Mouse (Mus musculus): ENCODE measurements around the gene Cdkn3.

GRCm38 (mm10) chr14:46778756-46779155 is 18.4 kb downstream of the Cdkn3 start:
- TF ChIP-seq CTCF (IDR thresholded peaks at IDR 0.05; ENCODE audit: borderline replicate concordance, extremely low read depth, insufficient read depth, insufficient read length) = no peak
- no peak for TF ChIP-seq POLR2A (IDR thresholded peaks at IDR 0.05; ENCODE audit: borderline replicate concordance, extremely low read depth, insufficient read depth, insufficient read length, poor library complexity, severe bottlenecking)

Data from brain, embryonic 14.5 days (tissue).